Mouse (Mus musculus): ENCODE data around the gene Gins2. TPM values are rescaled to one million over a fixed set of nuclear protein-coding genes. Genes with fewer than 3 reads are reported as not detected.

Gene Gins2
- polyA plus RNA-seq, 1 experiment from 2014 or later = 51.0 TPM

GRCm38 (mm10) chr8:120549321-120549921 is 39.7 kb downstream of the Gins2 start:
- Histone ChIP-seq H3K9ac (ENCODE audit: low read length) (peak overlapping the region; percentile 66), H3K4me3 (ENCODE audit: low read length) (no peak overlapping the region), H3K36me3 (ENCODE audit: control insufficient read depth, insufficient read depth) (no peaks in the 10 kb centered on the region), H3K9me3 (replicated peaks; ENCODE audit: control insufficient read depth, low read length) (no peaks in the 10 kb centered on the region), H3K27me3 (ENCODE audit: control insufficient read depth, insufficient read depth, low read length) (no peaks in the 10 kb centered on the region), H3K4me1 (ENCODE audit: control insufficient read depth, insufficient read depth, low read length) (peaks cover 84% of the 10 kb centered on the region), H3K27ac (ENCODE audit: low read length) (peak overlapping the region; percentile 93), H3K4me2 (ENCODE audit: low read depth, low read length) (peak overlapping the region; percentile 44)
- 23% methylated on average over 25 of the region's 25 CpGs for WGBS
- peak; percentile 1; the same call in 1 of the 2 replicates for ATAC-seq (replicated peaks; ENCODE audit: extremely low read depth, insufficient read depth, low FRiP score)

GRCm38 (mm10) chr8:120548313-120548761 is 40.8 kb downstream of the Gins2 start:
- Histone ChIP-seq H3K9ac (ENCODE audit: low read length) (peak overlapping the region; percentile 31), H3K27me3 (ENCODE audit: control insufficient read depth, insufficient read depth, low read length) (no peaks in the 10 kb centered on the region), H3K36me3 (ENCODE audit: control insufficient read depth, insufficient read depth) (no peaks in the 10 kb centered on the region), H3K4me3 (ENCODE audit: low read length) (no peak overlapping the region), H3K4me1 (ENCODE audit: control insufficient read depth, insufficient read depth, low read length) (peaks cover 82% of the 10 kb centered on the region), H3K27ac (ENCODE audit: low read length) (peak overlapping the region; percentile 47; the same call in 1 of the 2 replicates), H3K9me3 (replicated peaks; ENCODE audit: control insufficient read depth, low read length) (no peaks in the 10 kb centered on the region), H3K4me2 (ENCODE audit: low read depth, low read length) (peak overlapping the region; percentile 42)
- 37% methylated on average over 16 of the region's 16 CpGs for WGBS
- ATAC-seq (replicated peaks; ENCODE audit: extremely low read depth, insufficient read depth, low FRiP score) = no peak

DNA sequence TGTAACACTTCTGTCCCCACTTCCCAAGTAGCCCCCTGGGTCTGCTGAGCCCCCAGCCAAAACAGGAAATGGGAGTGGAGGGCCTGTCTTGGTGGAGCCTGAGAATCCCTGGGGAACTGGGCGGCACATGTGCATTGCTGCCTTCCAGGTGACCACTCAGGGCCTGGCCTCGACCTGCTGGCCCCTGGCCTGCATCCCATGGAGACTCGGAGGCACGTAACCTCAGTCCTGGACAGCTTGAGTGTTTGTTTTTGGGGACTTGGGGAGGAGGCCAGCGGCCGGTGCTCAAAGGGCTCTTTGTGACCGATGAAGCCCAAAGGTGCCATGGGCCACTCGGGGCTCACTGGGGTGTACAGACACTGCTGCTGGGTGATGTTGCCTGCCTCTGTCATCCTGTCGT is 41.5 kb downstream of the Gins2 start:
- H3K27ac ChIP-seq (ENCODE audit: low read length) = no peak overlapping the region
- 58% methylated on average over 9 of the region's 9 CpGs for WGBS
- H3K4me2 ChIP-seq (ENCODE audit: low read depth, low read length) = no peak overlapping the region
- H3K36me3 ChIP-seq (ENCODE audit: control insufficient read depth, insufficient read depth) = no peaks in the 10 kb centered on the region
- H3K9ac ChIP-seq (ENCODE audit: low read length) = no peak overlapping the region
- no peaks in the 10 kb centered on the region for H3K9me3 ChIP-seq (replicated peaks; ENCODE audit: control insufficient read depth, low read length)
- H3K27me3 ChIP-seq (ENCODE audit: control insufficient read depth, insufficient read depth, low read length) = no peaks in the 10 kb centered on the region
- peaks cover 83% of the 10 kb centered on the region for H3K4me1 ChIP-seq (ENCODE audit: control insufficient read depth, insufficient read depth, low read length)
- no peak overlapping the region for H3K4me3 ChIP-seq (ENCODE audit: low read length)
- ATAC-seq (replicated peaks; ENCODE audit: extremely low read depth, insufficient read depth, low FRiP score) = no peak

- Histone ChIP-seq H3K27ac (ENCODE audit: low read length) (peak overlapping the region; percentile 90), H3K9ac (ENCODE audit: low read length) (no peak overlapping the region), H3K36me3 (ENCODE audit: control insufficient read depth, insufficient read depth) (no peaks in the 10 kb centered on the region), H3K4me2 (ENCODE audit: low read depth, low read length) (0 out of 2 replicates have a peak overlapping the region, but pooled peaks have one; percentile 34), H3K27me3 (ENCODE audit: control insufficient read depth, insufficient read depth, low read length) (no peaks in the 10 kb centered on the region), H3K4me1 (ENCODE audit: control insufficient read depth, insufficient read depth, low read length) (peaks cover 78% of the 10 kb centered on the region), H3K9me3 (replicated peaks; ENCODE audit: control insufficient read depth, low read length) (no peaks in the 10 kb centered on the region), H3K4me3 (ENCODE audit: low read length) (no peak overlapping the region)
- ATAC-seq (replicated peaks; ENCODE audit: extremely low read depth, insufficient read depth, low FRiP score) = no peak
- WGBS = 77% methylated on average over 5 of the region's 5 CpGs
Observed at GRCm38 (mm10) chr8:120544155-120544554, 44.9 kb downstream of the Gins2 start.

DNA sequence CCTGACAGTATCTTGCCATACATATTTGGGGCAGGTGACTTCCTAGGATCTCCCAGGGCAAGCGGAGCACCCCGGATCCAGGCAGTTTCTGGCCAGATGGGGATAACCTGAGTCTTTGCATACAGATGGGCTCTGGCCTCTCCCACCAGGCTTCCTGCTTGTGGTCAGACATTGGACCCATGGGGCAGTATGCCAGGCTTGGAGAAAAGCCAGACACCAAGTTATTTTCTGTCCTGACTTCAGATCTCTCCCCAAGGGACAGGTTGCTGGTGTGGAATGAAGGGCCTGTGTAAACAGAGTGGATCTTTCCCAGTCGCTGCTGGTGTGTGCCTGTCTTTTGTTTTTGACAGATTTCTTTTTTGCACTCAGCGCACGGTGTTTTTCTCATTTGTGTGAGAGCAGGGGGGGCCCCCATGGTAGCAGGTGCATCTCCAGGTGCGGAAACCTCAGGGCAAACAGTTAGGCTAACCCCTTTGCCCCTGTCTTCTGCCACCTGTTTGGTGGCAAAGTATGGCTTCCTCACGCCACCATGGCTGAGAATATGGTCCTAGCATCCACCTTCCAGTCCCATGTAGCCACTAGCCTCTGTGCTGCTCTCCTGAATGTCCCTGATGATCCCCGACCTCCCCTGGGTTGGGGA is 45.6 kb downstream of the Gins2 start:
- Histone ChIP-seq H3K9me3 (replicated peaks; ENCODE audit: control insufficient read depth, low read length) (no peaks in the 10 kb centered on the region), H3K27me3 (ENCODE audit: control insufficient read depth, insufficient read depth, low read length) (no peaks in the 10 kb centered on the region), H3K27ac (ENCODE audit: low read length) (peak overlapping the region; percentile 90), H3K4me3 (ENCODE audit: low read length) (0 out of 2 replicates have a peak overlapping the region, but pooled peaks have one; percentile 6), H3K9ac (ENCODE audit: low read length) (peak overlapping the region; percentile 45), H3K36me3 (ENCODE audit: control insufficient read depth, insufficient read depth) (no peaks in the 10 kb centered on the region), H3K4me1 (ENCODE audit: control insufficient read depth, insufficient read depth, low read length) (peaks cover 78% of the 10 kb centered on the region), H3K4me2 (ENCODE audit: low read depth, low read length) (peak overlapping the region; percentile 34)
- 34% methylated on average over 8 of the region's 8 CpGs for WGBS
- no peak for ATAC-seq (replicated peaks; ENCODE audit: extremely low read depth, insufficient read depth, low FRiP score)

DNA sequence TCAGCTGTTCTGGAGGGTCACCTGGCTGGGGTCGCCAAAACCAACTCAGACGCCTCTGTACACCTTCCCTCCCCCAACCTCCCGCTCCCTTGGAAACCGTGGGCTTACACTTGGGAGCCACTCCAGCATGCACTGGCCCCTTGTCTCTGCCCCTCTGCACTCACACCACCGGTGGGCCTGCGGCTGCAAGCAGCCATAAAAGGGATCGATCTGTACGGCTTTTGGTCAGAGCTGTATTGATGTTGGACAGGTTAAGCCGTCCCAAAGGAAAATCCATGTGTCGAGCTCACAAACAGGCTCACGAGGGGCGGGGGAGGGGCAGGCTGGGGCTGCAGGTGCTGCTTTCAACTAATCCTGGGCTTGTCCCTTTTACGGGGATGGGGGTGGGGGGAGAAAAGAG is 46.1 kb downstream of the Gins2 start:
- peak overlapping the region; percentile 45 for H3K9ac ChIP-seq (ENCODE audit: low read length)
- H3K4me1 ChIP-seq (ENCODE audit: control insufficient read depth, insufficient read depth, low read length) = peaks cover 76% of the 10 kb centered on the region
- peak overlapping the region; percentile 90 for H3K27ac ChIP-seq (ENCODE audit: low read length)
- ATAC-seq (replicated peaks; ENCODE audit: extremely low read depth, insufficient read depth, low FRiP score) = no peak
- no peaks in the 10 kb centered on the region for H3K36me3 ChIP-seq (ENCODE audit: control insufficient read depth, insufficient read depth)
- H3K4me3 ChIP-seq (ENCODE audit: low read length) = no peak overlapping the region
- H3K9me3 ChIP-seq (replicated peaks; ENCODE audit: control insufficient read depth, low read length) = no peaks in the 10 kb centered on the region
- 34% methylated on average over 13 of the region's 13 CpGs for WGBS
- peak overlapping the region; percentile 34; the same call in 1 of the 2 replicates for H3K4me2 ChIP-seq (ENCODE audit: low read depth, low read length)
- no peaks in the 10 kb centered on the region for H3K27me3 ChIP-seq (ENCODE audit: control insufficient read depth, insufficient read depth, low read length)

DNA sequence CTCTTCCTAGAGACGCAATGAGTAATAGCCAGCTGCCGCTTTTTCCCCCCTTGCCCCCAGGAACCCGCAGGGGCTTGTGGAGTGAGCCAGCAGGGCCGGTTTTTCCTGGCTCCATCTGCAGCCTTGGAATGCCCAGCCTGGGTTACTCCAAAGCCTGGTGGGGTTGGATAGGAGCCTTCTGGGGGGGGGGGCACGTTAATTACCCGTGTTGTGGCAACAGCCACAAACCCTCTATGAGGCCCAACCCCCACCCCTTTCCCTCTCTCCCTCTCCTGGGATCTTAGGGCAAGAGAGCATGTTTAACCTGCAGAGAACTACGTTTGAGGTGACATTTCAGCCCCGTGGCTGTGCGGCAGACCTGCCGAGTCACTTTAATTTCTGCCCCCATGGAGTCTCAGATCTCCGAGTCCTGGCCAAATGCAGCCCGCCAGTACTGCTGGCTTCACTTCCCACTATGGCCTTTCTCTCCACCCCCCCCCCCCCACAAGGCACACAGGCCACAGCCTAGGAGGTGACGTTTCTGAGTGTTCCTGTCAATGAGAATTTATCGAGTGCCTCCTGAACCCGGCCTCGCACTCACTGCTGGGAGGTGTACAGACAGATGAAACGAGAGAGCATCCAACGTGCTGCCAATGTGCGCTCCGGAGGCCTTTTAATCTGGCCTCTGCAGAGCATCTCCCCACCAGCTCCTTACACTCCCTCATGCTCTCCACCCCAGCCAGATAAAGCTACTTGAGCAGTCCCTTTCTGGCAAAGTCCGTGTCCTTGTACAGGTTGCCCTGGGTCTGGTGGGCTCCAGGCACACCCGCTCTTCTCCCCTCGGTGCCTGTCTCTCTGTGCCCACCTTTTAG is 49.1 kb downstream of the Gins2 start:
- Histone ChIP-seq H3K4me1 (ENCODE audit: control insufficient read depth, insufficient read depth, low read length) (peaks cover 62% of the 10 kb centered on the region), H3K9me3 (replicated peaks; ENCODE audit: control insufficient read depth, low read length) (no peaks in the 10 kb centered on the region), H3K27ac (ENCODE audit: low read length) (peak overlapping the region; percentile 99), H3K36me3 (ENCODE audit: control insufficient read depth, insufficient read depth) (no peaks in the 10 kb centered on the region), H3K9ac (ENCODE audit: low read length) (peak overlapping the region; percentile 76), H3K4me2 (ENCODE audit: low read depth, low read length) (peak overlapping the region; percentile 98), H3K27me3 (ENCODE audit: control insufficient read depth, insufficient read depth, low read length) (no peaks in the 10 kb centered on the region), H3K4me3 (ENCODE audit: low read length) (peak overlapping the region; percentile 74)
- no peak for ATAC-seq (replicated peaks; ENCODE audit: extremely low read depth, insufficient read depth, low FRiP score)
- 26% methylated on average over 23 of the region's 23 CpGs for WGBS

DNA sequence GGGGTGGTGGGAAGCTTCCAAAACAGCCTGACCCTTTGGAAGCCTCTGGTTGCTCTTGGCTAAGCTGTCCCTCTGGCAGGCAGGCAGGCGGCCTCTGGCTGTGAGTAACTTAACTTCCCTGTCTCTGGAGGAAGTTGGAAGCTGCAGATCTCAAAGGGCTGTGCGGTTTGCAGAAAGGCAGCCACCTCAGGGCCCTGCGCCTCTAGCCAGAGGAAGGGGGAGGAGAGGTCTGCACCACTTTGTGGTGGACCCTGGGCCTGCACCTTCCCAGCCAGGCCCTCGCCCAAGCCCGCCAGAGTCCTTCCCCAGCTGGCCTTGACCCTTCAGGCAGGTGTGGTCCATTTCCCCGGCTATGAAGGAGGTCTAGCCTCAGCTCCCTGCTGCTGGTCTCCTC is 49.7 kb downstream of the Gins2 start:
- peak overlapping the region; percentile 98 for H3K4me2 ChIP-seq (ENCODE audit: low read depth, low read length)
- WGBS = 41% methylated on average over 6 of the region's 6 CpGs
- H3K9ac ChIP-seq (ENCODE audit: low read length) = peak overlapping the region; percentile 76
- H3K9me3 ChIP-seq (replicated peaks; ENCODE audit: control insufficient read depth, low read length) = no peaks in the 10 kb centered on the region
- H3K27me3 ChIP-seq (ENCODE audit: control insufficient read depth, insufficient read depth, low read length) = no peaks in the 10 kb centered on the region
- peak overlapping the region; percentile 99 for H3K27ac ChIP-seq (ENCODE audit: low read length)
- peak overlapping the region; percentile 74 for H3K4me3 ChIP-seq (ENCODE audit: low read length)
- no peak for ATAC-seq (replicated peaks; ENCODE audit: extremely low read depth, insufficient read depth, low FRiP score)
- no peaks in the 10 kb centered on the region for H3K36me3 ChIP-seq (ENCODE audit: control insufficient read depth, insufficient read depth)
- H3K4me1 ChIP-seq (ENCODE audit: control insufficient read depth, insufficient read depth, low read length) = peaks cover 68% of the 10 kb centered on the region
